Mouse (Mus musculus) liver, embryonic 16.5 days (tissue): Measurements from ENCODE around the gene Cited2. TPM values are rescaled to one million over a fixed set of nuclear protein-coding genes. Genes with fewer than 3 reads are reported as not detected.
A peak's percentile ranks its signal among the peaks of the same experiment; 100 is the strongest.

Source experiments
- ATAC-seq: fragments of 200-750 bp; cut with Nextera tagmentation; 2 replicates; pipeline ENCODE4 v1.8.0; 2017; ENCODE audit warnings: low read depth, mild to moderate bottlenecking, moderate number of reproducible peaks, moderate library complexity
- H3K27ac ChIP-seq: fragments of 300-500 bp; sonication (generic); 2 replicates; pipeline ENCODE4 v1.5.1; 2014; ENCODE audit warnings: mild to moderate bottlenecking, low read length
- H3K27me3 ChIP-seq: fragments of 300-500 bp; sonication (generic); 2 replicates; pipeline ENCODE4 v1.6.1; 2014; ENCODE audit warnings: low read depth, low read length, mixed read lengths; ENCODE audit not compliant: control insufficient read depth, insufficient read depth
- H3K36me3 ChIP-seq: fragments of 300-500 bp; sonication (generic); 2 replicates; pipeline ENCODE4 v1.6.1; 2014; ENCODE audit warnings: mild to moderate bottlenecking; ENCODE audit not compliant: control insufficient read depth, insufficient read depth
- H3K4me1 ChIP-seq: fragments of 300-500 bp; sonication (generic); 2 replicates; pipeline ENCODE4 v1.6.1; 2014; ENCODE audit warnings: low read depth, low read length, mixed read lengths; ENCODE audit not compliant: control insufficient read depth
- H3K4me2 ChIP-seq: fragments of 300-500 bp; sonication (generic); 2 replicates; pipeline ENCODE4 v1.6.1; 2014; ENCODE audit warnings: low read depth, low read length, mixed read lengths
- H3K4me3 ChIP-seq: fragments of 300-500 bp; sonication (generic); 2 replicates; pipeline ENCODE4 v1.5.1; 2014; ENCODE audit warnings: low read depth, mild to moderate bottlenecking, low read length
- H3K9ac ChIP-seq: fragments of 300-500 bp; sonication (generic); 2 replicates; pipeline ENCODE4 v1.6.1; 2014; ENCODE audit warnings: low read depth, low read length
- H3K9me3 ChIP-seq: fragments of 300-500 bp; sonication (generic); replicated peaks from 2 replicates; pipeline ENCODE4 v1.6.1; 2016; ENCODE audit warnings: low read length; ENCODE audit not compliant: control insufficient read depth
- WGBS: fragments of 180-500 bp; shearing (Covaris S2); extraction: QIAGEN DNeasy Blood & Tissue Kit; methylation state at CpG from one replicate; pipeline ENCODE4 v1.1.7; 2014; ENCODE audit not compliant: insufficient replicate concordance; 5-methylcytosine and 5-hydroxymethylcytosine counted together
- polyA plus RNA-seq: library from polyadenylated mRNA; unstranded; fragments of >200 nt; fragmentation: Nextera tagmentation; extraction: Ambion mirVana; gene quantifications from 2 replicates; pipeline ENCODE4 v1.2.1, GENCODE M21; 2015

Cited2 gene
- polyA plus RNA-seq, 1 experiment from 2014 or later = 19.4 TPM

- 21% methylated on average over 15 of the region's 15 CpGs for WGBS
Observed at GRCm38 (mm10) chr10:17727161-17727925, 4.3 kb downstream of the Cited2 start.

GRCm38 (mm10) chr10:17727926-17728279 is 4.9 kb downstream of the Cited2 start:
- ATAC-seq = no peak

More at GRCm38 (mm10) chr10:17727161-17727925, 4.3 kb downstream of the Cited2 start:
- no peaks in the 10 kb centered on the region for H3K9me3 ChIP-seq
- peak overlapping the region; percentile 8 for H3K4me3 ChIP-seq
- peaks cover 17% of the 10 kb centered on the region for H3K4me1 ChIP-seq
- H3K27ac ChIP-seq = peak overlapping the region; percentile 80
- peak; percentile 5; the same call in 1 of the 2 replicates for ATAC-seq
- peak overlapping the region; percentile 54 for H3K4me2 ChIP-seq
- no peak overlapping the region for H3K9ac ChIP-seq
- no peaks in the 10 kb centered on the region for H3K36me3 ChIP-seq
- no peaks in the 10 kb centered on the region for H3K27me3 ChIP-seq

GRCm38 (mm10) chr10:17728711-17729110 is 5.7 kb downstream of the Cited2 start:
- no peak overlapping the region for H3K9ac ChIP-seq
- H3K4me3 ChIP-seq = no peak overlapping the region
- H3K27me3 ChIP-seq = no peaks in the 10 kb centered on the region
- 19% methylated on average over 4 of the region's 4 CpGs for WGBS
- H3K4me1 ChIP-seq = peaks cover 17% of the 10 kb centered on the region
- no peak for ATAC-seq
- H3K36me3 ChIP-seq = no peaks in the 10 kb centered on the region
- no peaks in the 10 kb centered on the region for H3K9me3 ChIP-seq
- H3K27ac ChIP-seq = no peak overlapping the region
- H3K4me2 ChIP-seq = no peak overlapping the region

More at GRCm38 (mm10) chr10:17727926-17728279, 4.9 kb downstream of the Cited2 start:
- peak overlapping the region; percentile 54 for H3K4me2 ChIP-seq
- 5% methylated on average over 5 of the region's 5 CpGs for WGBS
- H3K9me3 ChIP-seq = no peaks in the 10 kb centered on the region
- peak overlapping the region; percentile 7; the same call in 1 of the 2 replicates for H3K4me3 ChIP-seq
- H3K9ac ChIP-seq = no peak overlapping the region
- H3K36me3 ChIP-seq = no peaks in the 10 kb centered on the region
- H3K27me3 ChIP-seq = no peaks in the 10 kb centered on the region
- H3K4me1 ChIP-seq = peaks cover 17% of the 10 kb centered on the region
- peak overlapping the region; percentile 80 for H3K27ac ChIP-seq

- Histone ChIP-seq H3K4me1 (peaks cover 17% of the 10 kb centered on the region), H3K4me3 (no peak overlapping the region), H3K9me3 (no peaks in the 10 kb centered on the region), H3K36me3 (no peaks in the 10 kb centered on the region), H3K27ac (no peak overlapping the region), H3K4me2 (no peak overlapping the region), H3K9ac (no peak overlapping the region), H3K27me3 (no peaks in the 10 kb centered on the region)
- WGBS = 41% methylated on average over 6 of the region's 6 CpGs
- no peak for ATAC-seq
Observed at GRCm38 (mm10) chr10:17729476-17729875, 6.5 kb downstream of the Cited2 start.

- Histone ChIP-seq H3K9ac (no peak overlapping the region), H3K27ac (no peak overlapping the region), H3K4me3 (no peak overlapping the region), H3K9me3 (no peaks in the 10 kb centered on the region), H3K4me2 (no peak overlapping the region), H3K27me3 (no peaks in the 10 kb centered on the region), H3K36me3 (no peaks in the 10 kb centered on the region), H3K4me1 (peaks cover 3% of the 10 kb centered on the region; the same call in 1 of the 2 replicates)
- ATAC-seq = no peak; the same call in 1 of the 2 replicates
- WGBS = 23% methylated on average over 4 of the region's 4 CpGs
Observed at GRCm38 (mm10) chr10:17733057-17733456, 10.0 kb downstream of the Cited2 start.

- WGBS = 69% methylated on average over 2 of the region's 2 CpGs
- no peak overlapping the region for H3K4me3 ChIP-seq
- no peak for ATAC-seq
Observed at GRCm38 (mm10) chr10:17742581-17742980, 19.6 kb downstream of the Cited2 start.

GRCm38 (mm10) chr10:17752478-17752877 is 29.5 kb downstream of the Cited2 start:
- 62% methylated on average over 5 of the region's 5 CpGs for WGBS
- H3K4me1 ChIP-seq = no peaks in the 10 kb centered on the region
- no peaks in the 10 kb centered on the region for H3K27me3 ChIP-seq
- no peak overlapping the region for H3K4me2 ChIP-seq
- H3K9me3 ChIP-seq = no peaks in the 10 kb centered on the region
- H3K27ac ChIP-seq = no peak overlapping the region
- H3K36me3 ChIP-seq = no peaks in the 10 kb centered on the region
- H3K9ac ChIP-seq = no peak overlapping the region
- no peak overlapping the region for H3K4me3 ChIP-seq
- no peak for ATAC-seq

More at GRCm38 (mm10) chr10:17742581-17742980, 19.6 kb downstream of the Cited2 start:
- Histone ChIP-seq H3K27me3 (no peaks in the 10 kb centered on the region), H3K36me3 (no peaks in the 10 kb centered on the region), H3K4me1 (no peaks in the 10 kb centered on the region), H3K9ac (no peak overlapping the region), H3K27ac (no peak overlapping the region), H3K9me3 (no peaks in the 10 kb centered on the region; the same call in 1 of the 2 replicates), H3K4me2 (no peak overlapping the region)

GRCm38 (mm10) chr10:17759772-17760171 is 36.8 kb downstream of the Cited2 start:
- no peaks in the 10 kb centered on the region for H3K36me3 ChIP-seq
- ATAC-seq = no peak
- no peak overlapping the region for H3K4me2 ChIP-seq
- H3K9ac ChIP-seq = no peak overlapping the region
- no peaks in the 10 kb centered on the region for H3K9me3 ChIP-seq
- no peaks in the 10 kb centered on the region for H3K4me1 ChIP-seq
- 66% methylated on average over 3 of the region's 3 CpGs for WGBS
- H3K27me3 ChIP-seq = no peaks in the 10 kb centered on the region
- no peak overlapping the region for H3K27ac ChIP-seq
- H3K4me3 ChIP-seq = no peak overlapping the region
